Mouse (Mus musculus) heart, adult 2 months (tissue): Measurements from ENCODE around the gene Slc34a1. TPM values are rescaled to one million over a fixed set of nuclear protein-coding genes. Genes with fewer than 3 reads are reported as not detected.

Experiments
- DNase-seq, 2 experiments: peaks; one replicate each; pipeline ENCODE4 v3.0.0; 2021
- H3K27ac ChIP-seq: fragments of 200-600 bp; 2 replicates; pipeline ENCODE4 v1.8.1; 2022
- H3K27me3 ChIP-seq: fragments of 200-500 bp; 2 replicates; pipeline ENCODE4 v1.6.1; 2012; ENCODE audit warnings: mild to moderate bottlenecking, low read length, inconsistent platforms, mixed read lengths; ENCODE audit not compliant: control insufficient read depth, insufficient read depth
- H3K36me3 ChIP-seq: fragments of 200-500 bp; 2 replicates; pipeline ENCODE4 v1.6.1; 2012; ENCODE audit warnings: low read length, inconsistent platforms; ENCODE audit not compliant: control insufficient read depth, insufficient read depth
- H3K4me1 ChIP-seq: fragments of 200-500 bp; 2 replicates; pipeline ENCODE4 v1.6.1; 2011; ENCODE audit warnings: low read length; ENCODE audit not compliant: control insufficient read depth, insufficient read depth
- H3K4me3 ChIP-seq: fragments of 200-600 bp; 2 replicates; pipeline ENCODE4 v1.8.1; 2022
- H3K79me2 ChIP-seq: fragments of 200-500 bp; replicated peaks from 2 replicates; pipeline ENCODE4 v1.6.1; 2012; ENCODE audit warnings: mild to moderate bottlenecking, inconsistent platforms, low read length, moderate library complexity, mixed read lengths; ENCODE audit not compliant: control insufficient read depth, insufficient read depth
- H3K9ac ChIP-seq: fragments of 200-500 bp; 2 replicates; pipeline ENCODE4 v1.6.1; 2012; ENCODE audit warnings: low read depth, mild to moderate bottlenecking, control low read depth, inconsistent platforms, low read length, mixed read lengths
- CTCF ChIP-seq: fragments of 200-600 bp; IDR thresholded peaks from 2 replicates; pipeline ENCODE4 v1.8.1; 2022; ENCODE audit warnings: antibody characterized with exemption, mild to moderate bottlenecking, moderate library complexity
- EP300 ChIP-seq: fragments of 200-500 bp; IDR thresholded peaks from 2 replicates; pipeline ENCODE4 v1.6.1; 2011; ENCODE audit warnings: low read depth, low read length, control low read depth; ENCODE audit not compliant: insufficient read depth
- POLR2A ChIP-seq: fragments of 200-500 bp; IDR thresholded peaks from 2 replicates; pipeline ENCODE4 v1.6.1; 2011; ENCODE audit warnings: mild to moderate bottlenecking, low read depth, low read length, control low read depth; ENCODE audit not compliant: insufficient read depth
- WGBS: fragments of 180-500 bp; shearing (Covaris S2); methylation state at CpG from one replicate; pipeline ENCODE4 v1.1.7; 2018; 5-methylcytosine and 5-hydroxymethylcytosine counted together
- intact Hi-C: fragments of 180-260 bp; cut with DNase I; formaldehyde crosslinking; loops from one replicate; pipeline ENCODE4 v1.15.1; 2025
- polyA plus RNA-seq: library from polyadenylated mRNA; depleted of rRNA; stranded (reverse); fragments of >200 nt; gene quantifications from 2 replicates; pipeline ENCODE4 v1.2.3, GENCODE M21; 2012
- total RNA-seq, 2 experiments: library from RNA; stranded (reverse); gene quantifications; 2 replicates each; pipeline ENCODE4 v1.2.3; 2021

Slc34a1 gene
- total and polyA plus RNA-seq, 3 experiments = 0.16 TPM; not detected in 2

DNA sequence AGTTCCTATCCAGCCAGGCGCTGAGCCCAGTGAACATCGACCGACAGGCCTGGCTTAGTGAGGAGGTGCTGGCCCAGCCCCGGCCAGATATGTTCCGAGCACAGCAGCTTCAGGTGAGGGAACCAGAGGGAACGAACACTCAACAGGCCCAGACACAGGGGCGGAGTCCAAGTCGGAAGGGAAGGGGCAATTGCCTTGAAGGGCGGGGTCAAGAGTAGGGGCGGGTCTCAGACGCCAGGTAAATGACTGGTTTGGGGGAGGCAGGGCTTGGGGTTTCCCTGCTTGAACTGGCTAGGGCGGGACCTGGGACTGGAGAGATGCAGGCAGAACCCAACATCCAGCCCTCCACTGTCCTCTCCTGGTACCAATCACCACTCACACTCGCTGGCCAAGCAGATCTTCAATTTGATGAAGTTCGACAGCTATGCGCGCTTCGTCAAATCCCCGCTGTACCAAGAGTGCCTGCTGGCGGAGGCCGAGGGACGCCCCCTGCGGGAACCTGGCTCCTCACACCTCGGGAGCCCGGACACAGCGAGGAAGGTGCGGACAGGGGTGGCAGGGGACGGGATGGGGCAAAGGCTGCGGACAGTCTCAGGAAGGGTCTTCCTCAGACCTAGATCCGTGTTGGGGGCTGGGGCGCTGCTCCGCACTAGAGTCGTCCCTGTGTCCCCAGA lies 18.9 kb upstream of the Slc34a1 start:
- Histone ChIP-seq H3K27ac (no peak overlapping the region), H3K27me3 (peaks cover 3% of the 10 kb centered on the region; the same call in 1 of the 2 replicates), H3K36me3 (no peaks in the 10 kb centered on the region), H3K9ac (no peak overlapping the region), H3K4me1 (no peaks in the 10 kb centered on the region), H3K79me2 (no peaks in the 10 kb centered on the region), H3K4me3 (no peak overlapping the region)
- intact Hi-C loops = no loop called here
- 32% methylated on average over 32 of the region's 32 CpGs for WGBS
- no peak for TF ChIP-seq CTCF
- no peak for TF ChIP-seq EP300
- TF ChIP-seq POLR2A = no peak
- DNase-seq = no peak

DNA sequence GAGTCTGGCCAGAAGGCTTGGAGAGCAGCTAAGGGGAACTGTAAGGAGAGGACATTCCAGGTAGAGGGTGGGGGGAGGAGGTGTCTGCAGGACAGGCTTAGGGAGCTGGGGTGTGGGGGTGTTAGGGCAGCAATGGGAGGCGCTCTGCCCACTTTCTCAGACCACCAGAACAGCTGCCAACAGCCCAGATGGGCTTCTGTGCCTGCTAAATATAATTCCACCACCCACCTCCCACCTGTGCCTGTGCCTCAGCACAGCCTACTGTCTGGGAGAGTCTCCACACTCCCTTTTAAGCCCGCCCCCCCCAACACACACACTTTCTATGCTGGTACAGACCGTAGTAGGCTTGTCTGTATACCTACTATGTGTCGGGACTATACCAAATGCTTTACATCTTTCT lies 16.2 kb upstream of the Slc34a1 start:
- peaks cover 3% of the 10 kb centered on the region; the same call in 1 of the 2 replicates for H3K27me3 ChIP-seq
- intact Hi-C loops = no loop called here
- 78% methylated on average over 4 of the region's 4 CpGs for WGBS

DNA sequence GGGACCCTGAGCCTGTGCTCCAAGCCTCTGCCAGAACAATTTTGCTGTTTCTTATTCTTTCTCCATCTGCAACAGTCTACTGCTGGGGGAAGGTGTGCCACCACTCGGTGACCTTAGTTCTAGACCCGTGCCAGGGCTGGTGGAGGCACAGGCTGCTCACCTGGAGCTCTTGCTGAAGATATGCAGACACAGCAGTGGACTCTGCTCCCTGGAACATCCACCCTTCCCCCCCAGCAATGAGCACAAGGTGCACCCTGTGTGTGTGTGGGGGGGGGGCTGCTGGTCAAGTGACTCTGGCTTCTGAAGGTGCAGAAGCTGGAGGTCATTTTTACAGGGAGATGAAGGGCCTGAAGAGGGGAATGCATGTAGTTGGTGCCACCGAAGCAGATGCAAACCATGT lies 7.3 kb upstream of the Slc34a1 start:
- no peaks in the 10 kb centered on the region for H3K79me2 ChIP-seq
- 80% methylated on average over 3 of the region's 3 CpGs for WGBS
- intact Hi-C loops = no loop called here
- TF ChIP-seq CTCF = no peak
- no peak for TF ChIP-seq POLR2A
- TF ChIP-seq EP300 = no peak
- no peaks in the 10 kb centered on the region for H3K36me3 ChIP-seq
- H3K27ac ChIP-seq = no peak overlapping the region
- no peaks in the 10 kb centered on the region; the same call in 1 of the 2 replicates for H3K27me3 ChIP-seq
- H3K4me1 ChIP-seq = no peaks in the 10 kb centered on the region
- DNase-seq = no peak
- H3K9ac ChIP-seq = no peak overlapping the region
- no peak overlapping the region for H3K4me3 ChIP-seq

More for the DNA sequence above, 16.2 kb upstream of the Slc34a1 start:
- H3K79me2 ChIP-seq = no peaks in the 10 kb centered on the region
- TF ChIP-seq POLR2A (no peak), CTCF (no peak), EP300 (no peak)
- no peak overlapping the region for H3K27ac ChIP-seq
- no peak overlapping the region for H3K9ac ChIP-seq
- DNase-seq = no peak
- H3K4me3 ChIP-seq = no peak overlapping the region
- no peaks in the 10 kb centered on the region for H3K4me1 ChIP-seq
- H3K36me3 ChIP-seq = no peaks in the 10 kb centered on the region

DNA sequence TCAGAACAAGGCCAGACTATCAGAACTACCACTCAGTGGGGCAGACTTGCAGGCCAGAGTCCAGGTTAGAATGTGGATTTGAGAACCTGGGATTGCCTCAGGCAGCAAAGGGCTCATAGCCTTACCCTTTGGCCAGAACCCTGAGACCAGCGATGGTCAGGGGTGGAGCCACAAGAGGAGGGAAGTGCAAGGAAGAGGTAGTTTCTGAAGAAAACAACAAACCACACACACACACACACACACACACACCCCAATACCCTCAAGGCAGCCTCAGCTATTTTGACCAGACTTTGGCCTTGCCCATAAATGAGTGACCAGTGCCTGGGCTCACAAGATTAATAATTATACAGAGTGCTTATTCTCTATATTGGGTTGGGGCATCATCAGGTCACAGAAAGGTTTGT lies 6.4 kb upstream of the Slc34a1 start:
- Histone ChIP-seq H3K4me1 (no peaks in the 10 kb centered on the region), H3K9ac (no peak overlapping the region), H3K4me3 (no peak overlapping the region), H3K27me3 (no peaks in the 10 kb centered on the region; the same call in 1 of the 2 replicates), H3K36me3 (no peaks in the 10 kb centered on the region), H3K79me2 (no peaks in the 10 kb centered on the region), H3K27ac (no peak overlapping the region)
- no peak for TF ChIP-seq POLR2A
- no peak for TF ChIP-seq CTCF
- TF ChIP-seq EP300 = no peak
- WGBS = 50% methylated on average over 1 of the region's 1 CpGs
- intact Hi-C loops = no loop called here
- DNase-seq = no peak

DNA sequence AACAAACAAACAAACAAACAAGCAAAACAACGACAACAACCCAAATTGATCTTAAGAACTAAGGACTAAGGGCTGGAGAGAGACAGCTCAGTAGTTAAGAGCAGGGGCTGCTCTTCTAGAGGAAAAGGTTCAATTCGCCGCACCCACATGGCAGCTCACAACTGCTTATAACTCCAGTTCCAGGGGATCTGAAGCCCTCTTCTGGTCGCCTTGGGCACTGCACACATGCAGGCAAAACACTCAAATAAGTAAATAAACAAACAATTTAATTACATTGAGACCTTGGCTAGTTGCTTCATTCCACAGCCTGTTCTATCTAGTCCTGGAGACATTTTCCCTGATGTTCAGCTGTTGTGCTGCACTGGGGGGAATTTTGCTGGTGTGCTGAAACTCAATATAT lies 5.1 kb upstream of the Slc34a1 start:
- H3K4me3 ChIP-seq = no peak overlapping the region
- no peaks in the 10 kb centered on the region for H3K79me2 ChIP-seq
- H3K27ac ChIP-seq = no peak overlapping the region
- no peaks in the 10 kb centered on the region for H3K36me3 ChIP-seq
- WGBS = 72% methylated on average over 4 of the region's 4 CpGs
- TF ChIP-seq POLR2A (no peak), EP300 (no peak), CTCF (peak; percentile 50)
- H3K9ac ChIP-seq = no peak overlapping the region
- no peaks in the 10 kb centered on the region for H3K4me1 ChIP-seq
- intact Hi-C loops = no loop called here
- no peak for DNase-seq
- no peaks in the 10 kb centered on the region; the same call in 1 of the 2 replicates for H3K27me3 ChIP-seq

GRCm38 (mm10) chr13:55399300-55400038 lies 1.5 kb downstream of the Slc34a1 start:
- DNase-seq = no peak
- Histone ChIP-seq H3K4me1 (no peaks in the 10 kb centered on the region), H3K9ac (no peak overlapping the region), H3K27ac (no peak overlapping the region), H3K36me3 (no peaks in the 10 kb centered on the region), H3K4me3 (no peak overlapping the region), H3K79me2 (no peaks in the 10 kb centered on the region), H3K27me3 (no peaks in the 10 kb centered on the region; the same call in 1 of the 2 replicates)
- TF ChIP-seq CTCF (no peak), POLR2A (no peak), EP300 (no peak)
- 62% methylated on average over 5 of the region's 5 CpGs for WGBS
- intact Hi-C loops = no loop called here
